Mouse (Mus musculus): ENCODE results near the gene Itgax. TPM values are rescaled to one million over a fixed set of nuclear protein-coding genes. Genes with fewer than 3 reads are reported as not detected.
"Not testable (repeated sequence)": the region's sequence is repeated elsewhere in the genome, so short reads cannot be mapped to it uniquely, and the experiment has no call there.

Gene Itgax
- total RNA-seq, 2 experiments from 2014 or later = 0.44 to 0.48 TPM

DNA sequence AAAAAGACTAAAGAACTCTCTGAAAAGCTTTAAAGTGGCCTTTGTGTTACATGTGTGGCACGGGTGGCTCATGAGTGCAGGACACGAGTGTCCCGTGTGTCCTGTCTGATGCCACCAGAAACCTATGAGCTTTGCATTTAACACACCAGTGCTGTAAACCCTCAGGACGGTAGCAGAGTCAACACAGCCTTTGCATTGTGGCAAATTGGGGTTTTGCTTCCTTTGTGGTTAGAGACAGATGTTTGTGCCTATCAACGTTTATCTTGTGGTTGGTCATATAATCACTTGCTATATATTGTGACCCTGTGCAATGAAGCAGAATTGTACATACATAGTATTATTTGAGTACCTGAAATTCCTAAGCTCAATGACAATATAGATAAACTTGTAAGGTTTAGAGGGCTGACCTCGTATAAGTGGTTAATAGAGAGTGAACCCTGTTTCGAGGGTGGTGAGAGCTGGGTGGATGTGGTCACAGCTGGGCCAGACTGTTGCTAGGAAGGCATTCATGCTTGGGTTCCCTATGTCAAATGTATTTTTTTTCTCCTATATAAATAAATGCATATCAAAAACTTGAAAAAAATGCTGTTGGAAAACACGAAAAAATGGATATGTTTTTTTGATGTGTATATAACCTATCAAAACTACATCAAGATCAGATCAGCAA is 29.5 kb downstream of the Itgax start:
- intact Hi-C loops (cut with DNase I) = not testable (repeated sequence)

DNA sequence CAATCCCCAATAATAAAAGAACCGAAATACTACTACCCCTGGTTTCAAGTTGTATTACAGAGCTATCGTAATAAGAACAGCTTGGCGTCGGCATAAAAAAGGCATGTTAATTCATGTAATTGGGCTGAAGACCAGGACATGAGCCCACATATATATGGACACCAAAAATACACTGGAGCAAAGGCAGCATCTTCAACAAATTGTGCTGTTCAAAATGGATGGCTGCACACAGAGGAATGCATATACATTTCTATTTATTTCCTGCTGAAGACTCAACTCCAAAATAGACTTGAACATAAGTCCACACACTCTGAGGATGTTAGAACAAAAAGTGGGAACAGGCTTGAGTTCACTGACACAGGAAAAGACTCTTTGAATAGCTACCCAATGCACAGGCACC is 34.7 kb downstream of the Itgax start:
- DNase-seq = no peak
- intact Hi-C loops (cut with DNase I) = no loop called here

More for the DNA sequence above, 29.5 kb downstream of the Itgax start:
- DNase-seq = not testable (repeated sequence)

DNA sequence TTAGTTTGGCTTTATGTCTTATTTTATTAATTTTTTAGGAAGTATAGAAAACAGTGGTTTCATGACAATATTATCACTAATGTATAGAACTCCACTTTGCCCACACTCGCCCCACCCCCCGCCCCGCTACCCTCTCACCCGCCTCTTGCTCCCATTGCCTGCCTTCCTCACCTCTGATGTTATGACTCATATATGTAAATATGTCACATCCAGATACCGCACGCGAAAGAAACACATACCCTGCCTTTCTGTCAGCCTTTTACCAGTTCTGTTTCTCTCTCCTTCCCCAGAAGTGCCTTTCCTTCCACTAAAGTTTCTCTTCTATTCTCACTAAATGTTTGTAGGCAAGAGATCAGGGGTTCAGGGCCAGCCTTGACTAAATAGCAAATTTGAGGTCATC is 37.0 kb downstream of the Itgax start:
- no peak for DNase-seq
- intact Hi-C loops (cut with DNase I) = no loop called here

DNA sequence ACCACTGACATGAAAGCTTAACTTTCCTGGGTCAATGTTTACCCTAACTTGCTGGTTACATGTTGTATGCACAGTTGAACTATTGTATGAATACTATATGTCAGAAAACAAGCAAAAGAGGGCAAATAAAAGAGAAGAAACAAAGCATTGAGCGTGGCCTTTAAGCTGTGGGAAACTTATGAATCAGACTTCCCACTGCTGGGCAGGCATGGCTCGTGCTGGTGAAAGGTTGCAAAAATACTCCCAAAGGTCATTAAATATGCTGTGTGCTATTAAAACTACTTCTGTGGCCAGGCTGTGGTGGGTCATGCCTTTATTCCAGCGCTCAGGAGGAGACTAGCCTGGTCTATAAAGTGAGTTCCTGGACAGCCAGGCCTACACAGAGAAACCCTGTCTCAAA is 40.6 kb downstream of the Itgax start:
- no peak for DNase-seq
- intact Hi-C loops (cut with DNase I) = no loop called here

DNA sequence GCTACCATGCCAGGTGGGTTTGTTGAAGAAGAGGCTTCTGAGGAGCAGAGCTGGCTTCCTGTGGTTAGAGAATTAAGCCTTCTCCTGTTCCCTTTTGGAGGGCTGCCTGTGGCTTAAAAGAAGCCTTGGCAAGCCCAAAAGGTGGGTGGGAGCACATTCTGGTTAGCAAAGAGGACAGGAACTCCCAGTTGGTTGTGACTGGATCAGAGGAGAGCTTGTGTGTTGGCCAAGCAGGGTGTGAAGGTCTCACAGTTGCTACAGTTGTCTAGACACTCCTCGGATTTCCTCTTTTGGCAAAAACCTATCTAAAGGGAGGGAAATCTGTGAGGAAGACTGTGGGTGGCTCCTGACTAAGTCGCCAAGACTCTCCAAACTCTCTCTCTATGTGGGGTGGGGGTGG is 49.0 kb downstream of the Itgax start:
- intact Hi-C loops (cut with DNase I) = no loop called here
- DNase-seq = no peak

DNA sequence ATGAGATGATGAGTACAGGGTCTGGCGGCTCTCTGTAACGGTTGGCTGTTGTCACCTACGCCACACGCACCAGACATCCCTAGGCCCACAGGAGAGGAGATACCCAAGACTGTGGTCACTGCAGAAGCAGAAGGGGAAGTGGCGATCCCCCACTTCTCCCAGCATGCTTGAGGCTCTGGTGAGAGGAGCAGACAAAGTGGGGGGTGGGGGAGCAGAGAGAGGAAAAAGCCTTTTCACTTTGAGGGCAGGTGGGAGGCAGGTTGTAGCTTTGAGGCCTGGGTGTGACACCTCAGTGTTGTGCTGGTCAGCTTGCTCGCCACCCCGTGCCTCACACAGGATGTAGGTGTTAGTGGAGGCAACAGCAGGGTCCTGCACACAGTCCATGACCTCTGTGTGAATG is 50.8 kb downstream of the Itgax start:
- intact Hi-C loops (cut with DNase I) = no loop called here
- DNase-seq = no peak

DNA sequence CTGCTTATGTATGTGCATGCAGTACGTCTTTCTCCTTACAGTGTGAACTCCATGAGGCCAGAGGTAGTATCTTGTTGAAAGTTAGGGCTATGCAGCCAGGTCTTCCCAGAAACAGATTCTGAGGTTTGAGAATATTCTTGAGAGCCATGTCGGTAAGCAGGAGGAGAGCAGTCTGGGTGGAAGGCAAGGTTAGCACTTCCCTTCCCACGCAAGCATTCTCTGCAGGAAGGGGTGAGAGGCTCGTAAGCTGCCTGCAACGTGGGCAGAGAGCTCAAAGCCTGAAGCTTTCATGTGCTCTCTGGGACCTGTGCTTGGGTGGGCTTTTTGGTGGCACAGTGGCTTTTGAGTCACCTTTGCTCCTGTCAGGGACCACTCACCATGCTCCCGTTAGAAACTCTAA is 51.2 kb downstream of the Itgax start:
- no peak for DNase-seq
- intact Hi-C loops (cut with DNase I) = no loop called here

DNA sequence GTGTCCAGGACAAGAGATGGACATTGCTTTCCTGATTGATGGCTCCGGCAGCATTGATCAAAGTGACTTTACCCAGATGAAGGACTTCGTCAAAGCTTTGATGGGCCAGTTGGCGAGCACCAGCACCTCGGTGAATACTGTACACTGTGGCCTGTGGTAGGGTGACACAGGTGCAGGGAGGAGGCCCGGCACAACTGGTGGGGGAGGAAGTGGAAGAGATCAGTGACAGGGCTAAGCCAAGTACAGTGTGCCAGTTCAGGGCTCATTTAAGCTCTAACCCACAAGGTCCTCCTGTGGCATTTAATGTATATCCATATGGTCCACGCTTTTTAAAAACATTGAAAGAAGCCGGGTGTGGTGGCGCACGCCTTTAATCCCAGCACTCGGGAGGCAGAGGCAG is 52.3 kb downstream of the Itgax start:
- no peak for DNase-seq
- intact Hi-C loops (cut with DNase I) = no loop called here

Other genes starting within 250 kb of the Itgax start
- gene Prss53, start 238.6 kb upstream of the Itgax start, total RNA-seq (2021) = under 1 TPM; 0.54 to 0.90 TPM
- not detected for gene Gm21974, start 234.1 kb upstream of the Itgax start, total RNA-seq (2021)
- 10 to 100 TPM; 27.4 to 28.2 TPM for gene Vkorc1, start 233.9 kb upstream of the Itgax start, total RNA-seq (2021)
- gene Bckdk, start 225.5 kb upstream of the Itgax start, total RNA-seq (2021) = 10 to 100 TPM; 39.2 to 43.5 TPM
- gene Kat8, start 217.0 kb upstream of the Itgax start, total RNA-seq (2021) = 10 to 100 TPM; 28.1 to 31.1 TPM
- gene Prss8, start 199.4 kb upstream of the Itgax start, total RNA-seq (2021) = 1 to 10 TPM in 1 of 2 experiments, under 1 TPM in 1; 0.54 to 1.6 TPM
- 10 to 100 TPM; 13.5 to 15.5 TPM for gene Prss36, start 182.8 kb upstream of the Itgax start, total RNA-seq (2021)
- gene Fus, start 162.1 kb upstream of the Itgax start, total RNA-seq (2021) = 100 to 1,000 TPM; 504 to 524 TPM
- gene Pycard, start 135.7 kb upstream of the Itgax start, total RNA-seq (2021) = 1 to 10 TPM; 2.4 to 3.3 TPM
- gene Trim72, start 125.6 kb upstream of the Itgax start, total RNA-seq (2021) = under 1 TPM; 0.26 to 0.56 TPM
- 1 to 10 TPM; 2.1 to 2.2 TPM for gene Itgam, start 66.9 kb upstream of the Itgax start, total RNA-seq (2021)
- gene Gm49368, start 66.9 kb upstream of the Itgax start, total RNA-seq (2021) = not detected
- under 1 TPM; 0.22 to 0.66 TPM for gene Itgad, start 24.8 kb downstream of the Itgax start, total RNA-seq (2021)
- gene Cox6a2, start 76.8 kb downstream of the Itgax start, total RNA-seq (2021) = 1 to 10 TPM; 3.2 TPM
- gene Armc5, start 107.8 kb downstream of the Itgax start, total RNA-seq (2021) = 10 to 100 TPM; 10.3 to 11.2 TPM
- gene 9130023H24Rik, start 108.5 kb downstream of the Itgax start, total RNA-seq (2021) = 1 to 10 TPM; 5.0 to 5.2 TPM
- gene Tgfb1i1, start 117.3 kb downstream of the Itgax start, total RNA-seq (2021) = 10 to 100 TPM; 36.9 to 37.6 TPM
- gene Slc5a2, start 136.1 kb downstream of the Itgax start, total RNA-seq (2021) = not detected
- gene BC017158, start 168.6 kb downstream of the Itgax start, total RNA-seq (2021) = 10 to 100 TPM; 23.4 to 27.8 TPM

All from left cerebral cortex, postnatal 4 days (tissue).